8 mouse cellular contexts compared by ENCODE assay signal in the genomic region with DNA sequence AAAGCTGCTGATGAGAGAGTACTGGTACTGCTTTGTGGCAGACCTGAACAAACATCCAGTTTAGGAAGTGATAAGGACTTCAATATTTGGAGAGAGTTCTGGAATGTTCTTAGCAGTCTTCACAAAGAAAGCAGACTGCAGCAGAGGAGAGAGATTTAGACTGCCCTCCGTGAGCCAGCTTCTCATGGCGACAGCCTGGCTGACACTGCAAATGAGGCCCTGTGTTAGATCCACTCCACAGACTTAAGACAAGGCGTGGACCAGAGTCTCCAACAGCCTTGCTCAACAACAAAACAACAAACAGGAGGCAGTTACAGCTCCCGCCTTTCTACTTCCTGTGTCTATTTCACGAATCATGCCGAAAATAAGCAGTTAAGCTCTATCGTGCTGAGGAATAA.
DNase-seq lines count a peak whose midpoint lies in the region; ATAC-seq lines count a peak whose summit lies in the region.

No protein-coding gene starts in this region.

- 40% methylated on average over 7 of the region's 7 CpGs for WGBS in heart, embryonic 16.5 days
- WGBS in embryonic facial prominence, embryonic 11.5 days: 62% methylated on average over 7 of the region's 7 CpGs
- 65% methylated on average over 7 of the region's 7 CpGs for WGBS in hindbrain, embryonic 14.5 days
- 70% methylated on average over 7 of the region's 7 CpGs for WGBS in midbrain, embryonic 10.5 days

- H3K36me3 ChIP-seq in heart, embryonic 16.5 days (ENCODE audit: control insufficient read depth, insufficient read depth): no peaks in the 10 kb centered on the region
- H3K36me3 ChIP-seq in embryonic facial prominence, embryonic 11.5 days (replicated peaks; ENCODE audit: control insufficient read depth, insufficient read depth, low read depth, low read length): no peaks in the 10 kb centered on the region
- H3K36me3 ChIP-seq in hindbrain, embryonic 14.5 days (replicated peaks; ENCODE audit: control insufficient read depth, insufficient read depth): no peaks in the 10 kb centered on the region
- H3K36me3 ChIP-seq in midbrain, embryonic 10.5 days: no peaks in the 10 kb centered on the region

- H3K4me3 ChIP-seq in heart, embryonic 16.5 days (ENCODE audit: low read length): peak overlapping the region; percentile 47
- no peak overlapping the region for H3K4me3 ChIP-seq in embryonic facial prominence, embryonic 11.5 days (ENCODE audit: low read depth, low read length)
- no peak overlapping the region for H3K4me3 ChIP-seq in hindbrain, embryonic 14.5 days (replicated peaks; ENCODE audit: low read length)
- no peak overlapping the region for H3K4me3 ChIP-seq in midbrain, embryonic 10.5 days

- no peaks in the 10 kb centered on the region for H3K27me3 ChIP-seq in heart, embryonic 16.5 days (ENCODE audit: control insufficient read depth, insufficient read depth, low read length)
- H3K27me3 ChIP-seq in embryonic facial prominence, embryonic 11.5 days (ENCODE audit: control insufficient read depth, insufficient read depth, low read length): no peaks in the 10 kb centered on the region
- no peaks in the 10 kb centered on the region for H3K27me3 ChIP-seq in hindbrain, embryonic 14.5 days (ENCODE audit: control insufficient read depth, insufficient read depth, low read length)
- no peaks in the 10 kb centered on the region for H3K27me3 ChIP-seq in midbrain, embryonic 10.5 days (ENCODE audit: low read depth, poor library complexity, severe bottlenecking)

- H3K4me2 ChIP-seq in heart, embryonic 16.5 days (ENCODE audit: low read depth, low read length): peak overlapping the region; percentile 76
- H3K4me2 ChIP-seq in embryonic facial prominence, embryonic 11.5 days (ENCODE audit: low read depth, low read length): no peak overlapping the region
- peak overlapping the region; percentile 58 for H3K4me2 ChIP-seq in hindbrain, embryonic 14.5 days (replicated peaks)

- peak; percentile 37; the same call in 1 of the 2 replicates for ATAC-seq in heart, embryonic 16.5 days (replicated peaks; ENCODE audit: extremely low read depth, insufficient read depth, low FRiP score)
- ATAC-seq in embryonic facial prominence, embryonic 11.5 days (replicated peaks; ENCODE audit: insufficient number of reproducible peaks, low FRiP score, low TSS enrichment, low read depth): 0 out of 2 replicates have a peak, but pooled peaks have one; percentile 12
- peak; percentile 22; the same call in 1 of the 2 replicates for ATAC-seq in hindbrain, embryonic 14.5 days (ENCODE audit: low FRiP score)

- H3K9me3 ChIP-seq in heart, embryonic 16.5 days (replicated peaks; ENCODE audit: control insufficient read depth, low read length): 0 out of 2 replicates have a peak, but pooled peaks cover 3% of the 10 kb centered on the region
- no peaks in the 10 kb centered on the region for H3K9me3 ChIP-seq in embryonic facial prominence, embryonic 11.5 days (replicated peaks; ENCODE audit: control insufficient read depth, low read length)
- no peaks in the 10 kb centered on the region for H3K9me3 ChIP-seq in hindbrain, embryonic 14.5 days (ENCODE audit: control insufficient read depth, low read length)
- 0 out of 2 replicates have a peak, but pooled peaks cover 7% of the 10 kb centered on the region for H3K9me3 ChIP-seq in midbrain, embryonic 10.5 days (replicated peaks)

- no peak for DNase-seq in heart, adult 18-20 months
- DNase-seq in embryonic facial prominence, embryonic 11.5 days (ENCODE audit: low spot score): no peak
- DNase-seq in hindbrain, embryonic 14.5 days (ENCODE audit: low spot score): no peak
- DNase-seq in midbrain, embryonic 10.5 days (ENCODE audit: low spot score): no peak
- DNase-seq in adrenal gland, postnatal 36 days: no peak
- no peak for DNase-seq in left cerebral cortex, adult 18-20 months (ENCODE audit: low spot score in 2 of 2)
- no peak for DNase-seq in left cerebral cortex, adult 9 months (ENCODE audit: low spot score in 2 of 2)

- peak overlapping the region; percentile 64 for H3K9ac ChIP-seq in heart, embryonic 16.5 days (ENCODE audit: low read length)
- H3K9ac ChIP-seq in embryonic facial prominence, embryonic 11.5 days (replicated peaks; ENCODE audit: low read length): peak overlapping the region; percentile 0; the same call in 1 of the 2 replicates
- peak overlapping the region; percentile 53; the same call in 1 of the 2 replicates for H3K9ac ChIP-seq in hindbrain, embryonic 14.5 days

- peaks cover 5% of the 10 kb centered on the region for H3K4me1 ChIP-seq in heart, embryonic 16.5 days (ENCODE audit: control insufficient read depth, insufficient read depth, low read length)
- no peaks in the 10 kb centered on the region for H3K4me1 ChIP-seq in embryonic facial prominence, embryonic 11.5 days (ENCODE audit: control insufficient read depth, insufficient read depth, low read length)
- 0 out of 2 replicates have a peak, but pooled peaks cover 8% of the 10 kb centered on the region for H3K4me1 ChIP-seq in hindbrain, embryonic 14.5 days (replicated peaks; ENCODE audit: control insufficient read depth, insufficient read depth, low read length)
- peaks cover 11% of the 10 kb centered on the region for H3K4me1 ChIP-seq in midbrain, embryonic 10.5 days

- H3K27ac ChIP-seq in heart, embryonic 16.5 days (ENCODE audit: low read length): peak overlapping the region; percentile 16; the same call in 1 of the 2 replicates
- no peak overlapping the region for H3K27ac ChIP-seq in embryonic facial prominence, embryonic 11.5 days (replicated peaks; ENCODE audit: low read depth, low read length)
- peak overlapping the region; percentile 43 for H3K27ac ChIP-seq in hindbrain, embryonic 14.5 days
- peak overlapping the region; percentile 85 for H3K27ac ChIP-seq in midbrain, embryonic 10.5 days (replicated peaks)

Comparison
In these comparisons a context has a peak if more than half of its experiments do, and no peak if none do; other contexts are left out.
1. H3K9ac ChIP-seq: peak in every context shown above with its lines; median percentile 64 in heart, embryonic 16.5 days; 53 in hindbrain, embryonic 14.5 days; 0 in embryonic facial prominence, embryonic 11.5 days.